Mouse (Mus musculus) midbrain, embryonic 13.5 days (tissue): ENCODE results near the gene Mrm1. TPM values are rescaled to one million over a fixed set of nuclear protein-coding genes. Genes with fewer than 3 reads are reported as not detected.
A peak's percentile ranks its signal among the peaks of the same experiment; 100 is the strongest.

Experiments
- ATAC-seq: fragments of 200-750 bp; cut with Nextera tagmentation; 2 replicates; pipeline ENCODE4 v1.8.0; 2017; ENCODE audit warnings: mild to moderate bottlenecking, moderate TSS enrichment, moderate library complexity
- H3K27ac ChIP-seq: fragments of 300-500 bp; sonication (generic); 2 replicates; pipeline ENCODE4 v1.5.1; 2015; ENCODE audit warnings: inconsistent platforms, mild to moderate bottlenecking, moderate library complexity
- H3K27me3 ChIP-seq: fragments of 300-500 bp; sonication (generic); 2 replicates; pipeline ENCODE4 v1.6.1; 2015; ENCODE audit warnings: mild to moderate bottlenecking, inconsistent platforms
- H3K36me3 ChIP-seq: fragments of 300-500 bp; sonication (generic); 2 replicates; pipeline ENCODE4 v1.6.1; 2015; ENCODE audit warnings: mild to moderate bottlenecking, inconsistent platforms
- H3K4me1 ChIP-seq: fragments of 300-500 bp; sonication (generic); replicated peaks from 2 replicates; pipeline ENCODE4 v1.6.1; 2015; ENCODE audit warnings: inconsistent platforms
- H3K4me2 ChIP-seq: fragments of 300-500 bp; sonication (generic); replicated peaks from 2 replicates; pipeline ENCODE4 v1.6.1; 2015; ENCODE audit warnings: moderate library complexity, mild to moderate bottlenecking, inconsistent platforms
- H3K4me3 ChIP-seq: fragments of 300-500 bp; sonication (generic); replicated peaks from 2 replicates; pipeline ENCODE4 v1.5.1; 2015; ENCODE audit warnings: mild to moderate bottlenecking, inconsistent platforms
- H3K9ac ChIP-seq: fragments of 300-500 bp; sonication (generic); replicated peaks from 2 replicates; pipeline ENCODE4 v1.6.1; 2015; ENCODE audit warnings: mild to moderate bottlenecking, inconsistent platforms
- H3K9me3 ChIP-seq: fragments of 300-500 bp; sonication (generic); 2 replicates; pipeline ENCODE4 v1.6.1; 2016; ENCODE audit warnings: mild to moderate bottlenecking, inconsistent platforms
- WGBS: fragments of 180-500 bp; shearing (Covaris S2); methylation state at CpG from one replicate; pipeline ENCODE4 v1.1.7; 2015; 5-methylcytosine and 5-hydroxymethylcytosine counted together
- polyA plus RNA-seq: library from polyadenylated mRNA; unstranded; fragments of >200 nt; fragmentation: Nextera tagmentation; extraction: Ambion mirVana; gene quantifications from 2 replicates; pipeline ENCODE4 v1.2.1, GENCODE M21; 2015

Mrm1 gene
- polyA plus RNA-seq, 1 experiment from 2014 or later, result 8.5 TPM

- Histone ChIP-seq H3K9ac (peak overlapping the region; percentile 23; the same call in 1 of the 2 replicates), H3K27me3 (peaks cover 20% of the 10 kb centered on the region; the same call in 1 of the 2 replicates), H3K4me1 (peaks cover 21% of the 10 kb centered on the region), H3K9me3 (no peaks in the 10 kb centered on the region), H3K4me2 (no peak overlapping the region), H3K36me3 (no peaks in the 10 kb centered on the region), H3K27ac (no peak overlapping the region), H3K4me3 (no peak overlapping the region)
- WGBS, result 24% methylated on average over 10 of the region's 10 CpGs
- ATAC-seq, result no peak
Observed at GRCm38 (mm10) chr11:84797026-84797425, 22.3 kb downstream of the Mrm1 start.

DNA sequence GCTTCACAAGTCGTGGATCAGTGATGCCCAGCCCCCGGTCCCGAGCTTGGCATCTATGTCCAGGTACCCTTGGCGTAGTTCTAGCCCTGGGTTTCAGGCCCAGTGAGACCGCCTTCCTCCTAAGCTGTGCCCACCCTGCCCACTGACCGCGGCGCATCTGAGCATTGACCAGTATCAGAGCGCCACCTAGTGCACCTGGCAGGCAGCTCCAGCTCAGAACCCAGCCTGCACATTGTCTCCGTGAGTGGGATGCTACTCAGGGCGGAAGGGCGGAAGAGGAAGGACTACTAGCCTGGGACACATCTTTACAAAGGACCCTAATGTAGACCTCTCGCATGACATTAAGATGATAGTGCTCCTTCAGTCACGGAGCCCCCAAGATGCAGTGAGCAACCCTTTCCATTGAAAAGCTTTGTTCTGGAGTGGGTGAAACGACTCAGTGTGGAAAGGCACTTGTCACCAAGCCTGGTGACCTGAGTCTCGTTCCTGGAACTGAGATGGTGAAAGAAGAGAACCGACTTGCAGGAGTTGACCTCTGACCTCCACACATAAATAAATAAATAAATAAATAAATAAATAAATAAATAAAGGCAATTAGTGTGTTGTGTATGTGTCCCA, 24.7 kb downstream of the Mrm1 start:
- H3K9me3 ChIP-seq, result no peaks in the 10 kb centered on the region
- no peak overlapping the region for H3K4me3 ChIP-seq
- peak overlapping the region; percentile 25; the same call in 1 of the 2 replicates for H3K27ac ChIP-seq
- peaks cover 24% of the 10 kb centered on the region; the same call in 1 of the 2 replicates for H3K27me3 ChIP-seq
- H3K9ac ChIP-seq, result no peak overlapping the region; the same call in 1 of the 2 replicates
- H3K4me2 ChIP-seq, result peak overlapping the region; percentile 37
- ATAC-seq, result peak; percentile 93
- no peaks in the 10 kb centered on the region for H3K36me3 ChIP-seq
- WGBS, result 8% methylated on average over 17 of the region's 17 CpGs
- H3K4me1 ChIP-seq, result peaks cover 25% of the 10 kb centered on the region

- H3K27me3 ChIP-seq, result peaks cover 24% of the 10 kb centered on the region; the same call in 1 of the 2 replicates
- no peak overlapping the region for H3K4me2 ChIP-seq
- H3K9me3 ChIP-seq, result no peaks in the 10 kb centered on the region
- H3K4me1 ChIP-seq, result peaks cover 35% of the 10 kb centered on the region
- no peaks in the 10 kb centered on the region for H3K36me3 ChIP-seq
- no peak for ATAC-seq
- H3K4me3 ChIP-seq, result no peak overlapping the region
- H3K27ac ChIP-seq, result no peak overlapping the region
- no peak overlapping the region for H3K9ac ChIP-seq
Observed at GRCm38 (mm10) chr11:84793545-84793944, 25.8 kb downstream of the Mrm1 start.

GRCm38 (mm10) chr11:84790383-84790782, 28.9 kb downstream of the Mrm1 start:
- Histone ChIP-seq H3K4me1 (peaks cover 26% of the 10 kb centered on the region), H3K4me2 (no peak overlapping the region), H3K36me3 (no peaks in the 10 kb centered on the region), H3K9ac (no peak overlapping the region), H3K27me3 (peaks cover 17% of the 10 kb centered on the region; the same call in 1 of the 2 replicates), H3K4me3 (no peak overlapping the region), H3K9me3 (no peaks in the 10 kb centered on the region), H3K27ac (no peak overlapping the region)
- ATAC-seq, result no peak
- WGBS, result 54% methylated on average over 6 of the region's 6 CpGs

GRCm38 (mm10) chr11:84780143-84780870, 39.0 kb downstream of the Mrm1 start:
- 2% methylated on average over 19 of the region's 19 CpGs for WGBS
- peak; percentile 51 for ATAC-seq
- no peak overlapping the region for H3K27ac ChIP-seq

DNA sequence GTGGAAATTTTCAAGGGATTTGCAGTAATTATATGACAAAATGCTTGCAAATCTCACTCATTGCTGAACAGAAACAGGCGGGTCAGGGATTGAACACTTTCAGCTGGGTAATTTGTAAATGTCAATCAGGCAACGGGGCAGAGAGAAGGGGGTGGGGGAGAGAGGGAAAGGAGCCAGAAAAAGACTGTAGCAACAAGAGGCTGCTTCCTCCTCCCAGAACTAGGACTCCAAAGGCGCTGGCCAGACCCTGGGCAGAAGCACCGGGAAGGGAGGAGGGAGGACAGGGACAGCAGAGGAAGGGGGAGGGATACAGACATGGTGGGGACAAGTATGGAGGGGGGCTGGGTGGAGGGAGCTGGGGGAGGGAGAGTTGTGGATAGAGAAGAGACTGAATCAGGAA, 43.8 kb downstream of the Mrm1 start:
- Histone ChIP-seq H3K4me3 (no peak overlapping the region), H3K4me2 (peak overlapping the region; percentile 9; the same call in 1 of the 2 replicates), H3K36me3 (no peaks in the 10 kb centered on the region), H3K9me3 (no peaks in the 10 kb centered on the region), H3K27ac (peak overlapping the region; percentile 69), H3K4me1 (peaks cover 63% of the 10 kb centered on the region), H3K9ac (no peak overlapping the region), H3K27me3 (peaks cover 38% of the 10 kb centered on the region)
- 0% methylated on average over 4 of the region's 4 CpGs for WGBS
- ATAC-seq, result peak; percentile 62

More at GRCm38 (mm10) chr11:84780143-84780870, 39.0 kb downstream of the Mrm1 start:
- no peak overlapping the region for H3K4me3 ChIP-seq
- H3K27me3 ChIP-seq, result peaks cover 44% of the 10 kb centered on the region
- no peaks in the 10 kb centered on the region for H3K36me3 ChIP-seq
- no peak overlapping the region for H3K9ac ChIP-seq
- peak overlapping the region; percentile 34 for H3K4me2 ChIP-seq
- peaks cover 32% of the 10 kb centered on the region for H3K4me1 ChIP-seq
- H3K9me3 ChIP-seq, result no peaks in the 10 kb centered on the region

DNA sequence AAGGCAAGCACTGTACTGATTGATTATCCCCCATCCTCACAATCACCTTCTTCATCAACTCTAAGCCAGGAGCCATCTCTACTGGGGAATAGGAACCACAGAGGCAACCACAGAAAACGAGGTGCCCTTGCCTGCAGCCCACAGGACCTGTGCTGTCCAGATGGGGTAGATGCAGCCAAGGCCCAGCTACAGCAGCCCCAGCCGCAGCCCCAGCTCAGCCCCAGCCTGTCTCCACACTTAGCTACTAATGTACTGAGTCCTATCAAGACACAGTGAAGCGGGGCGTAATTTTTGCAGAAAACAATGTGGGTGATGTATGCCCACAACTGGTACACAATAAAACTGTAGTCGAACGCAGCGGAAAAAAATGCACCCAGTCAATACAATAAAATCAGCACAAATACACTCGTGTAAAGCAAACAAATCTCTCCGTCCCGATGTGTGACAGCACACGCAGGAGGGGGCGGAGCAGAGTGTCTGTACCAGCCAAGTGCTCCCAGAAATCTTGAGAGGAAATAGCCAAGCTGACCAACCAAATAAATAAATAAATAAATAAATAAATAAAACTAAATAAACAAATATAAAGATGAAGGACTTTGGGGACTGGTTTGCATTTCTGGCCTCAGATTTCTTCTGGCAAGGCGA, 44.3 kb downstream of the Mrm1 start:
- H3K4me2 ChIP-seq, result no peak overlapping the region

DNA sequence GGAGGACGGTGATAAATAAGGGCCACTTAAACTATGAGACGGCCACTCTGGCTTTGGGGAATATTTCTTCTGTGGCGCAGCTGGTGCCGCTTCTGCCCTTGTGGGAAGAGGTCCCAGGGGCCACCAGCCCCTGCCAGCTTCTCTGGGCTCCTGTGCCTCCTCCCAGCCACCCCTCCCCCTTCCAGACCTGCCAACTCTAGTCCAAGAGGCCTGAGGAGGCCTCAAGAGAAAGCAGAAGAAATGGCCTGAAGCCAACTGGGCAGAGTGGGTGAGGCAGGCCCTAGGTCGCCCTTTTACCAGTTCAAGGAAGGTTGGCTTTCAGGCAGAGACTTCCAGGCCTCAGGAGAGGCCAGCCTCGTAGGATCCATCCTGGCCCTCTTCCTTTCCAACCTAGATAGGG, 51.4 kb downstream of the Mrm1 start:
- H3K9me3 ChIP-seq, result no peaks in the 10 kb centered on the region
- H3K27me3 ChIP-seq, result peaks cover 20% of the 10 kb centered on the region
- peaks cover 54% of the 10 kb centered on the region for H3K4me1 ChIP-seq
- H3K9ac ChIP-seq, result no peak overlapping the region
- H3K36me3 ChIP-seq, result no peaks in the 10 kb centered on the region
- no peak overlapping the region; the same call in 1 of the 2 replicates for H3K27ac ChIP-seq
- no peak overlapping the region for H3K4me3 ChIP-seq
- WGBS, result 64% methylated on average over 6 of the region's 6 CpGs
- no peak for ATAC-seq
- H3K4me2 ChIP-seq, result no peak overlapping the region

More for the DNA sequence above, 44.3 kb downstream of the Mrm1 start:
- Histone ChIP-seq H3K27me3 (peaks cover 35% of the 10 kb centered on the region), H3K36me3 (no peaks in the 10 kb centered on the region), H3K4me1 (peaks cover 57% of the 10 kb centered on the region), H3K27ac (peak overlapping the region; percentile 69), H3K9ac (no peak overlapping the region), H3K9me3 (no peaks in the 10 kb centered on the region), H3K4me3 (no peak overlapping the region)
- WGBS, result 43% methylated on average over 13 of the region's 13 CpGs
- peak; percentile 55; the same call in 1 of the 2 replicates for ATAC-seq

DNA sequence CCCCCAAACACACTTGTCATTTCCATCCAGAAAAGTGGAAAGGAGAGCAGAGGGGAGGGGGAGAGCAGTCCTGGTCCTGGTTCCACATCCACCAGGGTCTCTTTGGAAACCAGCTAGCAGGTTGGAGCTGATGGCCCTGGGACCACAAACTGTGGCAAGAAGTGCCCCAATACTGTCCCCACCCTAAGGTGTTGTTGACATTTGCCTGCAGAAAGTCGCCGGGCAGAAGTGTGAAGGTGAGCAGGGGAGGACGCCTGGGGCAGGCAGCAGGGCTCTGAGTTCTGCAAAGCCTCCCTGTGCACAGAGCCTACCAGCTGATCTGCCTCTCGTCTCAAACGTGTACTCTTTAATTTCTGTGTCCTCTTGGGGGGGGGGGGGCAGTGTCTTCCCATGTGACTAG, 54.2 kb downstream of the Mrm1 start:
- ATAC-seq, result no peak
- 23% methylated on average over 5 of the region's 5 CpGs for WGBS
- peak overlapping the region; percentile 44; the same call in 1 of the 2 replicates for H3K27ac ChIP-seq
- H3K27me3 ChIP-seq, result peaks cover 30% of the 10 kb centered on the region
- no peak overlapping the region for H3K9ac ChIP-seq
- no peak overlapping the region for H3K4me2 ChIP-seq
- no peaks in the 10 kb centered on the region for H3K9me3 ChIP-seq
- peaks cover 54% of the 10 kb centered on the region for H3K4me1 ChIP-seq
- H3K4me3 ChIP-seq, result no peak overlapping the region
- no peaks in the 10 kb centered on the region for H3K36me3 ChIP-seq

GRCm38 (mm10) chr11:84764527-84764961, 54.8 kb downstream of the Mrm1 start:
- H3K9me3 ChIP-seq, result no peaks in the 10 kb centered on the region
- WGBS, result 1% methylated on average over 21 of the region's 21 CpGs
- peaks cover 59% of the 10 kb centered on the region for H3K4me1 ChIP-seq
- peak overlapping the region; percentile 36 for H3K4me2 ChIP-seq
- 0 out of 2 replicates have a peak overlapping the region, but pooled peaks have one; percentile 41 for H3K9ac ChIP-seq
- H3K4me3 ChIP-seq, result no peak overlapping the region
- H3K36me3 ChIP-seq, result no peaks in the 10 kb centered on the region
- 0 out of 2 replicates have a peak overlapping the region, but pooled peaks have one; percentile 15 for H3K27ac ChIP-seq
- no peak for ATAC-seq
- H3K27me3 ChIP-seq, result peaks cover 30% of the 10 kb centered on the region

GRCm38 (mm10) chr11:84764116-84764515, 55.2 kb downstream of the Mrm1 start:
- no peak for ATAC-seq

More at GRCm38 (mm10) chr11:84764116-84764515, 55.2 kb downstream of the Mrm1 start:
- Histone ChIP-seq H3K27me3 (peaks cover 30% of the 10 kb centered on the region), H3K9me3 (no peaks in the 10 kb centered on the region), H3K4me3 (no peak overlapping the region), H3K27ac (0 out of 2 replicates have a peak overlapping the region, but pooled peaks have one; percentile 15), H3K36me3 (no peaks in the 10 kb centered on the region), H3K4me2 (peak overlapping the region; percentile 36), H3K4me1 (peaks cover 64% of the 10 kb centered on the region), H3K9ac (0 out of 2 replicates have a peak overlapping the region, but pooled peaks have one; percentile 41)
- WGBS, result 24% methylated on average over 8 of the region's 8 CpGs
